Mouse (Mus musculus): Measurements from ENCODE around the gene Irgc1.

- no peak for TF ChIP-seq EP300 (IDR thresholded peaks at IDR 0.05)
- peak; percentile 60 for TF ChIP-seq CTCF (IDR thresholded peaks at IDR 0.05)
These were observed 49.4 kb upstream of the Irgc1 start for GRCm38 (mm10) chr7:24501492-24501891.
